Mouse (Mus musculus): ENCODE measurements around the gene Ubd. TPM values are rescaled to one million over a fixed set of nuclear protein-coding genes. Genes with fewer than 3 reads are reported as not detected.

Ubd gene
- not detected in 2 replicates for polyA plus RNA-seq (2015; fragmentation: Nextera tagmentation; extraction: Ambion mirVana)

- ATAC-seq (ENCODE audit: low read depth): no peak
- H3K9me3 ChIP-seq: no peaks in the 10 kb centered on the region
- H3K27me3 ChIP-seq: peaks cover 39% of the 10 kb centered on the region
- no peak within 1 kb of the TSS for H3K4me2 ChIP-seq
- no peaks in the 10 kb centered on the region for H3K36me3 ChIP-seq
- H3K4me3 ChIP-seq: no peak within 1 kb of the TSS
- H3K9ac ChIP-seq: no peak within 1 kb of the TSS
- WGBS: 77% methylated on average over 2 of the region's 2 CpGs
- peaks cover 18% of the 10 kb centered on the region; the same call in 1 of the 2 replicates for H3K4me1 ChIP-seq (replicated peaks)
- no peak within 1 kb of the TSS for H3K27ac ChIP-seq (replicated peaks)
Observed at GRCm38 (mm10) chr17:37193656-37194055, at the start of gene Ubd. Gene Ubd, plus strand, starts transcription at chr17:37193892.

GRCm38 (mm10) chr17:37161394-37161793 lies 32.3 kb upstream of the Ubd start, which contains the start of gene Olfr93:
Gene Olfr93, minus strand, starts transcription at chr17:37161494.
- no peak for ATAC-seq (ENCODE audit: low read depth)
- H3K4me1 ChIP-seq (replicated peaks): no peaks in the 10 kb centered on the region

GRCm38 (mm10) chr17:37185474-37185873 lies 8.2 kb upstream of the Ubd start:
- WGBS: 52% methylated on average over 6 of the region's 6 CpGs
- H3K27ac ChIP-seq (replicated peaks): no peak overlapping the region
- no peaks in the 10 kb centered on the region for H3K4me1 ChIP-seq (replicated peaks)
- H3K4me2 ChIP-seq: no peak overlapping the region
- no peaks in the 10 kb centered on the region for H3K27me3 ChIP-seq
- H3K4me3 ChIP-seq: no peak overlapping the region
- no peaks in the 10 kb centered on the region for H3K36me3 ChIP-seq
- no peaks in the 10 kb centered on the region for H3K9me3 ChIP-seq
- ATAC-seq (ENCODE audit: low read depth): no peak
- H3K9ac ChIP-seq: no peak overlapping the region

More at GRCm38 (mm10) chr17:37161394-37161793, 32.3 kb upstream of the Ubd start, which contains the start of gene Olfr93:
- H3K9ac ChIP-seq: no peak within 1 kb of the TSS
- H3K27me3 ChIP-seq: no peaks in the 10 kb centered on the region
- no peak within 1 kb of the TSS for H3K27ac ChIP-seq (replicated peaks)
- H3K36me3 ChIP-seq: no peaks in the 10 kb centered on the region
- no peaks in the 10 kb centered on the region for H3K9me3 ChIP-seq
- H3K4me3 ChIP-seq: no peak within 1 kb of the TSS
- no peak within 1 kb of the TSS for H3K4me2 ChIP-seq

DNA sequence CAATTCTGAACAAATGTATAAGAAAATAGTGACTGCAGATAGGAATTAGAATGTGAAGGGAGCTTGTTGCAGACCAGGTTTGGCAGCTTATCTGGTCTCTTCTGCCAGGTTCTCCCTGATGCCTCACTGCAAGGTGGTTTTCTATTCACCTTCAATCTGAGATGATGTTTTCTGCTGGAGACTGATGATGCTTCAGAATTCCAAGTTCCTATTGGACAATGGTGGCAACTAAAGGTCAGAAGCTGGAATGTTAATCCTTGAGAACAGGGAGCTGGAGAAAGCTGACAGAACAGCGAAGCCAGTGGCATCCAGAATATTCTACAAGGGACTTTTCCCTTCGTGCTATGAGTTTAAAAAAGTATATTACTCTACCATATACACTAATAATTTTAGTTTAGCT lies 3.0 kb upstream of the Ubd start:
- Histone ChIP-seq H3K36me3 (no peaks in the 10 kb centered on the region), H3K27ac (replicated peaks) (no peak overlapping the region), H3K4me2 (no peak overlapping the region), H3K27me3 (peaks cover 10% of the 10 kb centered on the region), H3K4me3 (no peak overlapping the region), H3K4me1 (replicated peaks) (no peaks in the 10 kb centered on the region), H3K9me3 (no peaks in the 10 kb centered on the region), H3K9ac (no peak overlapping the region)
- no peak for ATAC-seq (ENCODE audit: low read depth)
- 54% methylated on average over 2 of the region's 2 CpGs for WGBS

- Histone ChIP-seq H3K27me3 (peaks cover 33% of the 10 kb centered on the region), H3K27ac (replicated peaks) (no peak overlapping the region), H3K4me1 (replicated peaks) (peaks cover 17% of the 10 kb centered on the region; the same call in 1 of the 2 replicates), H3K36me3 (no peaks in the 10 kb centered on the region), H3K4me2 (no peak overlapping the region), H3K9ac (no peak overlapping the region), H3K4me3 (no peak overlapping the region), H3K9me3 (no peaks in the 10 kb centered on the region)
- ATAC-seq (ENCODE audit: low read depth): no peak
Observed at GRCm38 (mm10) chr17:37193032-37193431, 660 bp upstream of the Ubd start.

- H3K4me2 ChIP-seq: no peak overlapping the region
- H3K9ac ChIP-seq: no peak overlapping the region
- no peaks in the 10 kb centered on the region for H3K9me3 ChIP-seq
- peaks cover 18% of the 10 kb centered on the region; the same call in 1 of the 2 replicates for H3K4me1 ChIP-seq (replicated peaks)
- 91% methylated on average over 5 of the region's 5 CpGs for WGBS
- no peak overlapping the region for H3K27ac ChIP-seq (replicated peaks)
- no peaks in the 10 kb centered on the region for H3K36me3 ChIP-seq
- H3K4me3 ChIP-seq: no peak overlapping the region
- peaks cover 47% of the 10 kb centered on the region for H3K27me3 ChIP-seq
- no peak for ATAC-seq (ENCODE audit: low read depth)
Observed at GRCm38 (mm10) chr17:37194782-37195181, 1.1 kb downstream of the Ubd start.

DNA sequence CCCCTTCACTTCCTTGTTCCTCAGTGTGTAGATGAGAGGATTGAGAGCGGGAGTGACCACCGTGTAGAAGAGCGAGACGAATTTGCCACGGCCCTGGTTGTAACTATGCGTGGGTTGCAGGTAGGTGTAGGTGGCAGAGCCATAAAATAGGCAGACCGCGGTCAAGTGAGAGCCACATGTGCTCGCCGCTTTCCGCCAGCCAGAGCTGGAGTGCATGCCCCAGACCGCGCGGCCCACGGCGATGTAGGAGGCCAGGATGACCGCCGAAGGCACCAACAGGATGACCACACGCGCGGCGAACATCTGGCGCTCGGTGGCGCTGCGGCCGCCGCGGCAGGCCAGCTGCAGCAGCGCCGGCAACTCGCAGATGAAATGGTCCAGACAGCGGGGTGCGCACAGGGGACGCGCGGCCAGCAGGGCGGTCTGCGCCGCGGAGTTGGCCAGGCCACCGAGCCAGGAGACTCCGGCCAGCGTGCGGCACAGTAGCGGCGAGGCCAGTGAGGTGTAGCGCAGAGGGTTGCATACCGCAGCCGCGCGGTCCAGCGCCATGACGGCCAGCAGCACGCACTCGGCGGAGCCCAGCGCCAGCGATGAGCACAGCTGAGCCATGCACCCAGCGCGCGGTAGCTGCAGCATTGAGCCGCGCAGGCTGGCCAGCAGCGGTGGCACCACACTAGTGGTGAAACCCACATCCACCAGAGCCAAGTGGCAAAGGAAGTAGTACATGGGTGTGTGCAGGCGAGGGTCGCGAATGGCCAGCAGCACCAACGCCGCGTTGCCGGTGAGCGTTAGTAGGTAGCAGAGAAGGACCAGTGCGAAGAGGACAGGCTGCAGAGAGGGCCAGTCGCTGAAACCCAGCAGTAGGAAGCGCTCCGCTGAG lies 3.4 kb downstream of the Ubd start:
- no peaks in the 10 kb centered on the region for H3K36me3 ChIP-seq
- H3K4me2 ChIP-seq: peak overlapping the region; percentile 87
- H3K27ac ChIP-seq (replicated peaks): peak overlapping the region; percentile 61; the same call in 1 of the 2 replicates
- peaks cover 47% of the 10 kb centered on the region for H3K27me3 ChIP-seq
- H3K4me3 ChIP-seq: peak overlapping the region; percentile 64
- WGBS: 1% methylated on average over 76 of the region's 77 CpGs
- H3K4me1 ChIP-seq (replicated peaks): peaks cover 18% of the 10 kb centered on the region; the same call in 1 of the 2 replicates
- H3K9me3 ChIP-seq: no peaks in the 10 kb centered on the region
- ATAC-seq (ENCODE audit: low read depth): peak; percentile 92
- H3K9ac ChIP-seq: peak overlapping the region; percentile 70

DNA sequence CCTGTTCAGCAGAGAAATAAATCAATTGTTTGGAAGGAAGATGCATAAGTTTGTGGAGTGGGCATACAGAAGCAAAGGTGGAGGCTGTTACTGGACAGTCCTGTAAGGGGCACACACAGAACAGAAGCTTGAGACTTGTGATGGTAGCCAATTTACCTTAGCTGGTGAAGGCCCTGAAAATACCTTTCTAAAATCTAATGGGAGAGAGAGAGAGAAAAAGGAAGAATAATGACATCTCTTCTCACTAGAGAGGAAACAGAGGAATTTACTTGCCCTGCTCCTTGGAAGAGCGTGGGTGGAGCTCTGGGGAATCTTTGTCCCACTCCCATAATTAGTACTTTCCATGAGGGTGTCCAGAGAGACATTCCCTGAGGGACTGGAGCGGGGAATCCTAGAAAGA lies 7.2 kb downstream of the Ubd start, which contains the start of gene Olfr94:
TSS of gene Olfr94 (minus strand) at position 101 of the 400 bp plus-strand sequence.
- Histone ChIP-seq H3K27ac (replicated peaks) (no peak within 1 kb of the TSS), H3K27me3 (peaks cover 35% of the 10 kb centered on the region), H3K9me3 (no peaks in the 10 kb centered on the region), H3K4me1 (replicated peaks) (peaks cover 18% of the 10 kb centered on the region; the same call in 1 of the 2 replicates), H3K36me3 (no peaks in the 10 kb centered on the region), H3K4me3 (no peak within 1 kb of the TSS), H3K4me2 (no peak within 1 kb of the TSS), H3K9ac (no peak within 1 kb of the TSS)
- 68% methylated on average over 2 of the region's 2 CpGs for WGBS
- ATAC-seq (ENCODE audit: low read depth): no peak

DNA sequence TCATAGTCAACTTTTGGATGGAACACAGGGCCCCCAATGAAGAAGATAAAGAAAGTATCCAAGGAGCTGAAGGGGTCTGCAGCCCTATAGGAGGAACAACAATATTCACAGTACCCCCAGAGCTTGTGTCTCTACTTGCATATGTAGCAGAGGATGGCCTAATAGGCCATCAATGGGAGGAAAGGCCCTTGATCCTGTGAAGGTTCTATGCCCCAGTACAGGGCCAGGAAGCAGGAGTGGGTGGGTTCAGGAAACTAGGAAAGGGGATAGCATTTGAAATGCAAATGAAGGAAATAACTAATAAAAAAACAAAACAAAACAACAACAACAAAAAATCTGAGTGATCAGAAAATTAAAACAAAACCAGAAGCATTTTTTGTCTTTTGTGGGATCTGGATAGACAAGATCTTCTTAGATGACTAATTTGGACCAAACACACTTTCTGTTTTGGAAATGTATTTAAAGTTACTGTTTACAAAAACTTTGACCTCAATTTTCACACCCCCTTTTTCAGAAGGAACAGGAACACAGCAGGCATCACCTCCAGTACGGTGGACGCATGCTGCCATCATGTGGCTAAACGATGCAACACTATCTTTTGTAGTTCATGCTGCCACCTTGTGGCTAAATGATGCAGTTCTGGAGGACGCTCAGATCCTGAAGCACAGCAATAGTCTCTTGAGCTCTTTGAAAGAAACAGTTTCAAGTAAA lies 9.7 kb downstream of the Ubd start:
- no peak overlapping the region for H3K27ac ChIP-seq (replicated peaks)
- H3K9me3 ChIP-seq: no peaks in the 10 kb centered on the region
- ATAC-seq (ENCODE audit: low read depth): peak; percentile 86
- H3K4me2 ChIP-seq: no peak overlapping the region
- H3K9ac ChIP-seq: no peak overlapping the region
- H3K27me3 ChIP-seq: peaks cover 11% of the 10 kb centered on the region
- H3K4me1 ChIP-seq (replicated peaks): no peaks in the 10 kb centered on the region
- no peak overlapping the region for H3K4me3 ChIP-seq
- under 1% methylated on average over 4 of the region's 4 CpGs for WGBS
- no peaks in the 10 kb centered on the region for H3K36me3 ChIP-seq

DNA sequence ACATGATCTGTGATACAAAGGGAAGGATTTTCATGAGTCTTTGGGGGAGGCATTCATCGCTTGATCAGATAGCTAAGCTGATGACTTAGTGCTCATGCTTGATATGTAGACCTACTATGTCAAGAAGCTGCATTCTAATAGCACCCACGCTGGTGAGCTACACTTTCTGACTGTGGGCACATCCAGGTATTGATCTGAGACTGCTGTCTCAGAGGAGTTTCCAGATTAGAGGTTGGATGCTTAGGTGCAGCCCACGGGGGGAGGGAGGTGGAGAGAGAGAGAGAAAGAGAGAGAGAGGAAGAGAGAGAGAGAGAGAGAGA lies 10.2 kb downstream of the Ubd start:
- Histone ChIP-seq H3K4me3 (no peak overlapping the region), H3K36me3 (no peaks in the 10 kb centered on the region), H3K9me3 (no peaks in the 10 kb centered on the region), H3K4me1 (replicated peaks) (no peaks in the 10 kb centered on the region), H3K4me2 (no peak overlapping the region), H3K27me3 (peaks cover 6% of the 10 kb centered on the region; the same call in 1 of the 2 replicates), H3K9ac (no peak overlapping the region), H3K27ac (replicated peaks) (no peak overlapping the region)
- ATAC-seq (ENCODE audit: low read depth): peak; percentile 73
- WGBS: 30% methylated on average over 3 of the region's 3 CpGs

- Histone ChIP-seq H3K9me3 (no peaks in the 10 kb centered on the region), H3K27me3 (peaks cover 23% of the 10 kb centered on the region), H3K27ac (replicated peaks) (no peak overlapping the region), H3K4me2 (peak overlapping the region; percentile 57), H3K36me3 (no peaks in the 10 kb centered on the region), H3K9ac (peak overlapping the region; percentile 68), H3K4me1 (replicated peaks) (peaks cover 5% of the 10 kb centered on the region; the same call in 1 of the 2 replicates), H3K4me3 (peak overlapping the region; percentile 40)
- WGBS: 21% methylated on average over 40 of the region's 40 CpGs
- ATAC-seq (ENCODE audit: low read depth): peak; percentile 85
Observed at GRCm38 (mm10) chr17:37210884-37211768, 17.4 kb downstream of the Ubd start.
